Mouse (Mus musculus) urinary bladder, postnatal 4 days (tissue): ENCODE results near the gene Ggt1.
A peak's percentile ranks its signal among the peaks of the same experiment; 100 is the strongest.

Experiments used
- DNase-seq, 2 experiments: peaks; one replicate each; pipeline ENCODE4 v3.0.0; 2021 to 2022; ENCODE audit warnings: low spot score in 2 of 2

The Ggt1 gene

DNA sequence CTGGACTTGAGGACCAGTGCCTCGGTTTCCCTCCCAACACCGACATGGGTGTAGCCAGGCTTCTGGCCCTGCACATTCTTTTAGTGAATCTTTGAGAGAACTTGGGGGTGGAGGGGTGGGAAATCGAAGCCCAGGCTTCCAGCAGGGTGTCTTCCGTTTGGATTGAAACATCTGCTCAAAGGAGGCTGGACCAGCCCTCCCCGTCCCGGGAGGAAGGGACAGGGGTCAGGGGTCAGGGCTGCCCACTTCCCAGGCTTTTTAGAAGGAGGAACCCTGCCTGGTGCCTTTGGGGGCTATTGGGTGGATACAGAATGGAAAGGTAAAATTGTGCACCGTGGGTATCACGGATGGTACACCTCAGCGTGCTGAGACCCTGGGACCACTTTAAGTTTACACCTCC is 10.5 kb downstream of the Ggt1 start:
- DNase-seq, result no peak

DNA sequence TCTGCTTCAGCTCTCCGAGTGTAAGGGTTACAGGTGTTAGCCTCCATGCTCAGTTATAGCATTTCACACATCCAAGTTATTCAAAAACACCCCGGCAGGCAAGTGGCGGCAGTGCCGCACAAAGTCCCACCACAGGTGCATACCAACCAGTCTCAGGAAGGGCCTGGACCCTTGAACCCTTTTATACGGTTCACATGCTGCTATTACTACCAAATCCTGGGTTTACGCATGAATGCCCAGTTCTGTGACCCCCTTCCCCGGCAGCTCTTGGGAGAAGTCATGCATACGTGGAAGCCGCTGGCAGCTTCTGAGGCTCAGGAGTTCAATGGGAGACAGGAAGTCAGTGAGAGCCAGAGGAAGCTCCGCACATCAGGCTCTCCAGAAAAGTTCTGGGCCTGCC is 11.8 kb downstream of the Ggt1 start:
- no peak for DNase-seq

DNA sequence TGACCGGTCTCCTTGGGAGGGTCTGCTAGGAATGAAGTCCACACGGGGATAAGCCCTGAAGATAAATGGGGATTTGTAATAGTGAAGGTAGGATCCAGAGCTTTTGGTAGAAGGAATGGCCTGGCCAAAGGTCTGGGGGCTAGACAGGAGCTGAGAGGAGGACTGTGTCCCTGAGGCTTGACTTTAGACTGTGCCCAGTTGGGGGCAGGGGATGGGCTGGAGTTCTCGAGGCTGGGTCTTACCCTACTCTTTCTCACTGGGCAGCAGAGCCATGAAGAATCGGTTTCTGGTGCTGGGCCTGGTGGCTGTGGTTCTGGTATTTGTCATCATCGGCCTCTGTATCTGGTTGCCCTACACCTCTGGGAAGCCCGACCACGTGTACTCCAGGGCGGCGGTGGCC is 12.6 kb downstream of the Ggt1 start:
- DNase-seq, result no peak

DNA sequence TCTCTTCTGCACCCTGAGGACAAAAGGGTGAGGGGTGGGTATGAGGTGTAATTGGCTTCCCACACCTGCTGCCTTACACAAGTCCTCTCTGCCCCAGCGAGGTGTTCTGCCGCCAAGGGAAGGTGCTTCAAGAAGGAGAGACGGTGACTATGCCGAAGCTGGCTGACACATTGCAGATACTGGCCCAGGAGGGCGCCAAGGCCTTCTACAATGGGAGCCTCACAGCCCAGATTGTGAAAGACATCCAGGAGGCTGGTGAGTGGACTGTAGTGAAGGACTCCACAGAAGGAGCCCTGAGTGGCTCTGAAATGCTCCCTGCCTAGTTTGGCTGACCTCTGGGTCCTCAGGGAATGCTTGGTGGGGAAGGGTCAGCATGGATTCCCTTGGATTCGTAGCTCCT is 17.7 kb downstream of the Ggt1 start:
- DNase-seq, result no peak

DNA sequence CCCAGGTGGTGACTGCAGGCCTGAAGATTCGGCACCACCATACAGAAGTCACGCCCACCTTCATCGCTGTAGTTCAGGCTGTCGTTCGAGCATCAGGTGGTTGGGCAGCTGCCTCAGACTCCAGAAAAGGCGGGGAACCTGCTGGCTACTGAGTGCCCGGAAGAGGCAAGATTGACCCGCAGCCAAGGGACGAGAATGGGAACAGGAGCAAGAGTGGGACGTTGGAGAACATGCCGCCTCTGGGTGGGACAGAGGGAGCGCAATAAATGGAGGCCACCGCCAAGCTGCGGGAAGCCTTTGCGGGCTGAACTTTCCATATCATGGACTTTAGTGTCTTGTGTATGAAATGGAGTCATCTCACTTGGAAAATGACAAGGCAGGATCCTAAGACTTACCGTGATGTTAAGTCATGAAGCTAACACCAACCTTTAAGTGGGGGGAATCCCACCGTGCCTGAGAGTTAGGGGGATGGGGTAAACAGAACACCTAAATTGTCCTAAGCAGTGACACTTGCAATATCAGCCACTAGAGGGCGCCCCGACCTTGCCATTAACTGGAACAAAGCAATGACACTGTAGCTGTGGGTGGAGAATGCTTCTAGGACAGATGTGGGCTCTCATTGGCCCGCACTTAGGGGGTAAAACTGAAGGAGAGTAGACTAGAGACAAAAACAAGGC is 24.6 kb downstream of the Ggt1 start:
- DNase-seq, result peak; percentile 76 to 90

DNA sequence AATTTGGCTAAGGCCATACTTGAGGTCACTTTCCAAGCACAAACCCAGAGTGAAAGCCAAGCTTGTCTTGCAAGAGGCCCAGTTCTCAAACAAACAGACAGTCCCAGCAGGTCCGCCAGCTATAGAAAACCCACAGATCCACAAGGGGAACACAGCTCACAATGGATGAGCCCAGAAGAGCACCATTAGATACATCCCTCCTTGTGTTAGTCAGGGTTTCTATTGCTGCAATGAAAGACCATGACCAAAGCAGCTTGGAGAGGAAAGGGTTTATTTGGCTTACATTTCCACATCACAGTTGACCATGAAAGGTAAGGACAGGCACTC is 25.1 kb downstream of the Ggt1 start:
- no peak for DNase-seq

DNA sequence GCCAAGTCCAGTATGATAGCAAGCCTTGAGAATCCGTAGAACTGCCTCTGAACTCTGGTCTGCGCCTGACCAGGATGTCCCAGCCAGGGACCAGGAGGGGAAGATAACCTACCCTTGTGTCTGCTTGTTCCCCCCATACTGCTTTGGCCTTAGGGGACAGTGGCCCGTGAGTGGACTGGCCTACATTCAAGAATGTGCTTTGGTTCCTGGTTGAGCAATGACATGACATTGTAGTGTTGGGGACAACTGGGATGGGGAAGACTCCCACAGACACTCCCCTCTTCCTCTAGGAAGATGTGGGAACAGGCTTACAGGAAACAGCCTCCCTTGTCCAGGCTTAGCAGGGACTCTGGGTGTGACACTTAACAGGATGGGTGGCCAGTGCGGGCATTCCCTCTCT is 26.4 kb downstream of the Ggt1 start:
- DNase-seq, result no peak

DNA sequence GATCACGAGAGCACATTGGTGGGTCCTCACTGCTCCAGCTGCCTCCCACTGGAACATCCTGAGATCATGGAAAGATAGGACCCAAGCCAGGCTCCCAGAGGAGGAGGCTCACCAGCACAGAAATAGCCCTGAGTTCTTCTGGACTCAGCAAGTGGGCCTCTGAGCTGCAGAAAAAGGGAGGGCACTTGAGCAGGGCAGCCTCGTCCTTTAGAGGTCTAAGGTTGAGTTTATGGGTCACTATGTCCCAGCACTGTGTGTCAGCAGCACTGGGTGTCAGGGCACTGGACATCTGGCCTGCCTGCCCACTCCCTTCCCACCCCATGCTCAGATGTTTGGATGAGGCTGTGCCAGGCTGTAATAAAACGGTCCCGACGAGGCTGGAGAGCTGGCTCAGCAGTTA is 26.9 kb downstream of the Ggt1 start:
- DNase-seq, result no peak

DNA sequence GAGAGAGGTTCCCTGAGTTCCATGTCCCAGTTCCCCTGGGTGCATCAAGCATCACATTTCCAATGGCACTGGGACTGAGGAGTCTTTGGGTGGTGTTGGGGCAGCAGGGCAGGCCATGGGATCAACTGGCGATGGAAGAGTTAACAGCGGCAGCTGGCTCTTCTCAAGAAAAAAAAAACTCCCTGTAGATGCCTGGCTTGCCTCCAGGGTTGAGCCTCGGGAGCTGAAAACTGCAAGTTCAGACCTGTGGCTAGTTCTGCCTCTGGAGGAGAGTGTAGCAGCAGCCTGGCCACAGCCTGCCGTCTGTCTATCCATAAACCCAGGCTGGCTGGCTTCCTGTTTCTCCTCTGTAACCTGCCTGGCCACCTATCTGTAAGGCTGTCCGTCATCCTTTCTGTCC is 27.7 kb downstream of the Ggt1 start, which contains the start of gene Ggt5:
TSS of gene Ggt5 (plus strand) at position 212 of the 400 bp plus-strand sequence.
- DNase-seq, result peak; percentile 69 to 73

DNA sequence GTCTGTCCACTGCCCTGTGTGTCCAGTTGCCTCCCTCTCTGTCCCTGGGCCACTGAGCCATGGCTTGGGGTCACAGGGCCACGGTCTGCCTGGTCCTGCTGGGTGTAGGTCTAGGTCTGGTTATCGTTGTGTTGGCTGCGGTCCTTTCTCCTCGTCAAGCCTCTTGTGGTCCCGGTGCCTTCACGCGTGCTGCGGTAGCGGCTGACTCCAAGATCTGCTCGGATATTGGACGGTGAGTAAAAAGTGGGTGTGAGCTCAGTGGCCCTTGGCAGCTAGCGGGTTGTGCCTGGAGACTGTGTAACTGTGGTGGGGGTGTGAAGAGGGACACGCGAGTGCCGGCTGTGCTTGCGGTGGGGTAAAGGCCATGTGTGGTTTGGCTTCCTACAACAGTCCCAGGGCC is 28.2 kb downstream of the Ggt1 start:
- no peak for DNase-seq

DNA sequence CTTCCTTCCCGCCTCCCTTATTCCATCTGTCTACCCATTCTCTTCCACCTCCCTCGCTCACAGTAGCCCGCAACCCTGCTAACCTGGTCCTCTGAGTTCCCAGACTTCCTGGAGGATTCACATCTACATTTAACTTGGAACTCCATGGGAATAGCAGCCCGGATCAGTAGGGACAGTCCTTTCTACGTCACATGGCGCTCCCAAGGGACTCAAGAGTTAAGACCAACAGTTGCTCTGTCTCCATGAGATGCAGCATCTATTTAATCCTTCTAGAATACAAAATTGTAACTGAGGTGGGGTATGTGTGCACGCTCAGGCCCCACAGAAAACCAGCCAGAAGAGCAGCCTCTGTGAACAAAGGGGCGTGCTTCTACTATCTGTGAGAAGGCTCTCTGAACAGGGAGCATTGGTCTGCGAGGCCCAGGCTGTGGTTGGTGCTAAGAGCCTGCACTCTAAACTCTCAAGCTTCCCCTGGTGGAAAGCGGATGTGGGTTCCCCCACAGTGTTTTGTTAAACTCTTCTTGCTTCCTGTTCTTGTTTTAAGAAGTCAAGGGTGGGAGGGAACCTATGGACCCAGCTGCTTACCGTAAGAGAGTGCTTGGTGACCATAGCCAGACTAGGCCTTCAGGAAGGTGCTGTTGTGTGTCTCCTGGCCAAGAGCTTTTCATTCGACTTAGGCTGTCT is 29.9 kb downstream of the Ggt1 start:
- peak in 1 of 2 experiments; percentile 29 for DNase-seq

DNA sequence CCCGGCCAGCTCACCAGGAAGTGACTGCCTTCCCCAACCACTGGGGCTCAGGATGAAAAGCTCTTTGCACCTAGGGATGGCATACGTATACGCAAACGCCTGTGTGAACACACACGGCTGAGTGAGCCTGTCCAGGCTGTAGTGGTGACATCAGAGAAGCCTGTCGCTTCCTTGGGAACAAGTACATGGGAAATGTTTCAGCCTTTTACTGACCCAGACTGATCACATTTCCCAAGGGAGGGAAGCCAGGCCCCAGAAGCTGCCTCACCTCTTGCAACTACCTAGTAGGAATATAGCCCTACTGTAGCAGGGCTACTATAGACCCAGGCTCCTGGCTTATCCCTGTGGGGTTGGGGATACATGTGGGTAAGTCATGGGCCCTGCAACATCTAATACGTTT is 31.2 kb downstream of the Ggt1 start:
- DNase-seq, result no peak

DNA sequence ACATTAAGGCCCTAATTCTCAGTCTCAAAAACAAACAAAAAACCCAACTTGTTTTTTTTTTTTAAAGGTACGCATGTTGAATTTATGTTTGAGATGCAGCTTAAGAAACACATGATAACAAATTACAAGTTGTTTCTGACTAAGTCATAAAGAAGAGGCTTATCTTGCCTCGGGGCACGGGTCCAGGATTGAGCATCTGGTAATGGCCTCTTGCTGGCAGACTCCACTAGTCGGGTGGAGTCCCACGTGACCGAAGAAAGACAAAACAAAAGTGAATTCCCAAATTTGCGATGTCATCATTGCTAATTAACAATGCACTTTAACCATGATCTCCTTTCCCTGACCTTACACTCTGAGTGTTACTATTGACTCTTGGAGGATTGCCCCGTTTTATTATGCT is 34.6 kb downstream of the Ggt1 start:
- peak; percentile 77 to 79 for DNase-seq

DNA sequence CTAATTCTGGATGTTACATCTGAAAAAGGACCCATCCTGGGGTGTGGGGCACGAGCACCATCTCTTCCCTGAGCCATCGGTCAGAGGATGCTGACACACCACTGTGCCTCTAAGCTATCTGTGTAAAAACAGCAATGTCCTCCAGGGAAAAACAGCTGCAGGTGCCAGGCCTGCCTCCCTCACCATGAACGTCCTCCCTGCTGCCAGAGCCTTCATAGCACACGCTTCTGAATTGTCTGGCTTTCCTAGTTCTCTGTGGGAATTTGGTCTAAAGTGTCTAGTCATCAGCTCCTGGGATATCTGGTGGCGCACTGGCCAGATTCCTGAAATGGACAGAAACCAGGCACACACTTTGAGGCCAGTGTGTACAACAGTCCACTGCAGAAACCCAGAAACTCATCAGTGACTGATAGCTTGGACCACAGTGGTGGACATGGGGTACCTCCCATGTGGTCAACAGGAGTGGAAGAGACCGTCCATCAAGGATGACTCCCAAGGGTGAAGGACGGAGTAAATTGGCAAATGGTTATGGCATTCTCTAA is 38.9 kb downstream of the Ggt1 start:
- DNase-seq, result no peak

DNA sequence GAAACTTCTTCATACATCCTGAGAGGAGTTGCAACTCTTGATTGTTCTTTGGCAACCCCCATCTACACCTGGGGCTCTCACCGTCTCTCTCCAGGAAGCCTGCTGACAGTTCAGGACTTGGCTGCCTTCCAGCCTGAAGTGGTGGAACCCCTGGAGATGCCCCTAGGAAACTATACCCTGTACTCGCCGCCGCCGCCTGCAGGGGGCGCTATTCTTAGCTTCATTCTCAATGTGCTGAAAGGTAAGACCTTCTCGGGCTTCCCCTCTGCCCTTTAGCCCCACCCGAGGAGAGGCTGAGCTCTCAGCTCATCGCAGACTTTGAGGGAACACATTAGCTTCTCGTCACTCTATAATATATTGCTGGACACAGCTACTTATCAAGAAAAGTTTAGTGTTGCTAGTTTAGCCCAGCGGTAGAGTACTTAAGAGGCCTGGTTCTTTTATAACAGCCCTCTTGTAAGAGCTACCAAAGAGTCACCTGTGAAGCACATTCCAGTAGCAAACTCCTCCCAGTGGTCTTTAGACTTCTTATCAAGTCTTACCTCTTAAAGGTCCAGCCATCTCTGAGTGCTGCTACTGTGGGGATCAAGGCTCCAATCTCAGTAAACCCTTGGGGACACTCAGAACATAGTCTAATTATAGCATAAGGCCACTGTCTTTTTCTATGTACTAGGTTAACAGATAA is 43.9 kb downstream of the Ggt1 start:
- no peak for DNase-seq

DNA sequence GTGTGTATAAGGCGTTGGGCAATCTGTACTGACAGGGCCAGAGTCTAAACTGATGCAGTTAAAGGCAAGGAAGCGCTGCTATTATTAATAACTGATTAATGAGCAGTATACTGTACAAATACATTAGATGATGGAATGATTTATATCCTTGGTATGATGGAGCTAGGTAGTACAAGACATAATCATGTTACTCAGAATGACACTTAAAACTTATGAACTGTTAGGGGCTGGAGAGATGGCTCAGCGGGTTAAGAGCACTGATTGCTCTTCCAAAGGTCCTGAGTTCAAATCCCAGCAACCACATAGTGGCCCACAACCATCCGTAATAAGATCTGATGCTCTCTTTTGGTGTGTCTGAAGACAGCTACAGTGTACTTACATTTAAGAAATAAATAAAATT is 45.8 kb downstream of the Ggt1 start:
- no peak for DNase-seq

DNA sequence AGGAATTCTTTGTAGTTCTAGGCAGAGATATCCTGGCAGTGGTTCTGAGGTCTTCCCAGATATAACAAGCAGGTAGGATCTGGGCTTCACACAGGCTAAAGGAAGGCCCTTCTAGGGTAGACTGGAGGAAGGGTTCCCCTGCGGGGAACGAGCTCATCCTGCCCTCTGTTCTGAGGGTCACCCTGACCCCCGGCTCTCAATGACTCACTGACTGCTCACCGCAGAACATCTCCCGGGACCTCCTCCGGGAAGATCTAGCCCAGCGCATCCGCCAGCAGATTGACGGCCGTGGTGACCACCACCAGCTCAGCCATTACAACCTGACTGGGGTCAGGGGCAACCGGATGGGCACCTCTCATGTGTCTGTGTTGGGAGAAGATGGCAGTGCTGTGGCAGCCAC is 47.6 kb downstream of the Ggt1 start:
- DNase-seq, result no peak

DNA sequence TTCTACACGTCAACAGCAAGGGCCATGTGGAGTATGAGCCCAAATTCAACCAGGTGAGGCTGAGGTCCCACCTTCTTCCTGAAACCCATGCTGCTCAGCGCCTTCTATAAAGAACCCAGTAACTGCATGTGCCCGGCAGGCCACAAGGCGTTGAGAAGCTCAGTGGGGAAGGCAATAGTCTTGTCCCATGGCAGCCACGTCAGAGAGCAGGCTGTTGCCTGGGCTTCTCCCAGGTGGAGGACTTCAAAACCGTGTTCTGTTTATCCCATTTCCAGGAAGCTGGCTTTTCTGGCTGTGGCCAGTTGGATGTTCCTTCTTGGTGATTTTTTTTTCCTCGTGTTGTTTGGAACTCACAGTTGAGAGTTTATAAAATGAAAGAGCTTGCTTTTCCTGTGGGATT is 49.1 kb downstream of the Ggt1 start:
- no peak for DNase-seq

DNA sequence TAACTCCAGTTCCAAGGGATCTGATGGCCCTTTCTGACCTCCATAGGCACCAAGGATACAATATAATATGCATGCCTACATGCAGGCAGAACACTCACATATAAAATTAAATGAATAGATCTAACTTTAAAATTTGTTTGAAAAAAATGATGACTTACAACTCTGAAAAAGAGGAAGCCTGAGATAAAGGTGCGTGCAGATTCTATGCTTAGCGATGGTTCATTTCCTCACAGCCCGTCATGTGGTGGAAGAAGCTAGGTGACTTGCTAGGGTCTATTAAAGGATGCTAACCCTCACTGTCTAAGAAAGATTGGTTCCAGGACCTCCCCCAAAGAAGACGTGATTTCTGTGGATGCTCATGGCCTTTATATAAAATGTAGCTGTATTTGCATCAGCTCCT is 54.6 kb downstream of the Ggt1 start:
- DNase-seq, result no peak

DNA sequence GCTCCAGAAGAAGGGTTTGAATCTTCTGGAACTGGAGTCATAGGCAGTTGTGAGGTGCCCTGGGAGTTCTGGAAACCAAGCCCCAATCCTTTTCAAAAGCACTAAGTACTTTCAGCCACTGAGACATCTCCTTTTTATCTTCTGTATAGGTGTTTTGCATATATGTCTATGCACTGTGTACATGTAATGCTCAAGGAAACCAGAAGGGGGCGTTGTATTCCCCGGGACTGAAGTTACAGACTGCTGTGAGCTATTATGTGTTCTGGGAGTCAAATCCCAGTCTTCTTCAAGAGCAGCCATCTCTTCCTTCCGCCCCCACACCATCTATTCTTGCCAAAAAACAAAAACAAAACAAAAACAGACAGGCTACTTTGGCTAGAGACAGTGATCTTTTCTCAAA is 59.4 kb downstream of the Ggt1 start:
- no peak for DNase-seq

DNA sequence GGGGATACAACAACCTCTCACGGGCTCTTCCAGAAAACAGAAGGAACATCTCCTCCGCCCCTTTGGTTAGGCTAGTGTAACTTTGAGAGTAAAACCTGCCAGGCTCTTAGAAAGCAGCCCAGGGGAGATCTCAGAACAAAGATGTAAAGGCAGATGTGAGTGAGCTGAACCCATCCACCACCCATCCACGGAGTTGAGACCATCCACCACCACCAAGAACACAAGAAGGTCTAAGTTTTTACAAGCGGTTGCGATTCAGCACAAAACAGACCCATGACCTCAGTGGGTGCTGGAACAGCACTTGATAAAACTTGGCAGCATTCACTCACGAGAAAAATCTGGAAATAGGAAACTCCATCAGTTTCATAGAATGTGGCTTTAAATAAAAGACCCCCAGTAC is 64.5 kb downstream of the Ggt1 start:
- DNase-seq, result no peak

DNA sequence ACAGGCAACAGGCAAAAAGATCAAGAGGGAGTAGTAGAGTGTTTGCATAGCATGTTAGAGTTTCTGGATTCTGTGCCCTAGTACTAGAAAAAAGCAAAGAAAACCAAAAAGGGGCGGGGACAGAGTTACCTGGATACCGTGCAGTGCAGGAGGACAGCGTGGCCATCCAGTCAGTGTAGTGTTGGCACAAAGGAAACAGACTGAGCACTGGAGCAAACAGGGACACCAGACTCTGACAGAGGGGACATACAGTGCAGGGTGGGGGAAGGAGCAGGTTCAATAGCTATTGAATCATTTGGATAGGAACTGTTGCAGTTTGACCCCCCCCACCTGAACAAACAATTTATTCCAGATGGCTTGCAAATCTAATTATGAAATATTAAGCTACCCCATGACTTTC is 65.6 kb downstream of the Ggt1 start:
- DNase-seq, result no peak

DNA sequence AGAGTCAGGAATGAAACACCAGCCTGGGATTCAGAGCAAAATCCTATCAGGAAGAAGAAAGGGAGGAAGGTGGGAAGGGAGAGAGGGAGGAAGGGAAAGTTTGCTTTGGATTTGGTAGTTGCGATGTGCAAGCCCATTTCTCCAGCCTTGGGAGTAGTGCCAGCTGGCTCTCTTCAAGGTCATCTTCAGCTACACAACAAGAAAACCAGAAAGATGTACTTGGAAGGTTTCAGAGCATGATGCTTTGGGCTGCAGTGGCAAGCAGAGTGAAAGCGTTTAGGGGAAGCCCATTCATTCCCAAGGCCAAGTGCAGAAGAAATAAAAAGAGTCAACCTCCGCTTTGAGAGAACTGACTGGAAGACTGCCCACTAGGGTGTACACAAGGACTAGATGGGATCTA is 66.1 kb downstream of the Ggt1 start:
- DNase-seq, result peak in 1 of 2 experiments; percentile 63
